Mouse (Mus musculus) C2C12 (cell line): ENCODE data around the gene Hspa8.

Experiments
- CTCF ChIP-seq: IDR thresholded peaks from one replicate; pipeline ENCODE4 v1.5.1; 2011; ENCODE audit not compliant: control insufficient read depth, insufficient read depth, insufficient read length
- MAX ChIP-seq: IDR thresholded peaks from one replicate; pipeline ENCODE4 v1.6.1; 2011; ENCODE audit warnings: mild to moderate bottlenecking, control low read depth
- MYOD1 ChIP-seq: IDR thresholded peaks from one replicate; pipeline ENCODE4 v1.6.1; 2011; ENCODE audit warnings: low read depth; ENCODE audit not compliant: control insufficient read depth, insufficient read length

GRCm38 (mm10) chr9:40772246-40772645 lies 28.5 kb upstream of the Hspa8 start:
- TF ChIP-seq MAX (no peak), CTCF (no peak), MYOD1 (no peak)
